Mouse (Mus musculus) CH12.LX (cell line): ENCODE measurements around the gene Snx5. TPM values are rescaled to one million over a fixed set of nuclear protein-coding genes. Genes with fewer than 3 reads are reported as not detected.

ENCODE experiments used
- DNase-seq: peaks from one replicate; pipeline ENCODE4 v3.0.0-alpha.2; 2013; ENCODE audit errors: extremely low read depth
- H3K27ac ChIP-seq: 2 replicates; pipeline ENCODE4 v1.5.1; 2012; ENCODE audit warnings: low read depth, mild to moderate bottlenecking, control low read depth, moderate library complexity; ENCODE audit not compliant: insufficient read depth
- H3K27me3 ChIP-seq: replicated peaks from 2 replicates; pipeline ENCODE3; 2012; ENCODE audit warnings: inconsistent platforms
- H3K36me3 ChIP-seq, 2 experiments: replicated peaks in 1 of 2; 2 replicates each; pipeline versions ENCODE3 to v1.6.1; 2012; ENCODE audit warnings: inconsistent platforms in 1 of 2, low read length in 1 of 2, mild to moderate bottlenecking in 1 of 2, mixed read lengths in 1 of 2, moderate library complexity in 1 of 2; ENCODE audit not compliant: control insufficient read depth in 1 of 2, insufficient read depth in 1 of 2
- H3K4me1 ChIP-seq, 2 experiments: 2 replicates each; pipeline ENCODE4 v1.6.1; 2012; ENCODE audit warnings: inconsistent platforms in 1 of 2, moderate library complexity in 1 of 2; ENCODE audit not compliant: insufficient read depth in 2 of 2, control insufficient read depth in 1 of 2
- H3K4me2 ChIP-seq: 2 replicates; pipeline ENCODE4 v1.6.1; 2012; ENCODE audit warnings: low read depth, mild to moderate bottlenecking, control low read depth; ENCODE audit not compliant: poor library complexity, insufficient read depth, severe bottlenecking
- H3K4me3 ChIP-seq, 3 experiments: fragments of 150-350 bp in 1 of 3; sonication (generic) in 1 of 3; replicated peaks in 1 of 3; 2 replicates each; pipeline versions ENCODE3 to v1.5.1; 2011 to 2012; ENCODE audit warnings: low read depth in 2 of 3, low read length in 2 of 3, mild to moderate bottlenecking in 2 of 3, moderate library complexity in 2 of 3, control low read depth in 1 of 3, improper control_type of control experiment in 1 of 3, inconsistent platforms in 1 of 3, mixed read lengths in 1 of 3; ENCODE audit not compliant: poor library complexity in 1 of 3
- H3K79me2 ChIP-seq: replicated peaks from 2 replicates; pipeline ENCODE4 v1.6.1; 2012; ENCODE audit warnings: mild to moderate bottlenecking, moderate library complexity; ENCODE audit not compliant: control insufficient read depth, poor library complexity, insufficient read depth, severe bottlenecking; ENCODE audit errors: extremely low read depth
- H3K9ac ChIP-seq: 2 replicates; pipeline ENCODE4 v1.6.1; 2012; ENCODE audit warnings: low read depth, mild to moderate bottlenecking, control low read depth, moderate library complexity; ENCODE audit not compliant: insufficient read depth
- H3K9me3 ChIP-seq: replicated peaks from 2 replicates; pipeline ENCODE3; 2012; ENCODE audit warnings: low read length, inconsistent platforms, mixed read lengths
- BHLHE40 ChIP-seq: IDR thresholded peaks from 2 replicates; pipeline ENCODE4 v1.6.1; 2011; ENCODE audit warnings: mild to moderate bottlenecking, low read depth, low read length, improper control_type of control experiment
- E2F4 ChIP-seq: IDR thresholded peaks from 2 replicates; pipeline ENCODE4 v1.6.1; 2011; ENCODE audit warnings: low read depth, low read length, improper control_type of control experiment; ENCODE audit not compliant: insufficient replicate concordance
- ELF1 ChIP-seq: IDR thresholded peaks from 2 replicates; pipeline ENCODE4 v1.6.1; 2014; ENCODE audit warnings: low read depth, mild to moderate bottlenecking, inconsistent platforms, low read length, improper control_type of control experiment
- EP300 ChIP-seq: IDR thresholded peaks from 2 replicates; pipeline ENCODE4 v1.6.1; 2011; ENCODE audit warnings: low read length, improper control_type of control experiment
- ETS1 ChIP-seq: conservative IDR thresholded peaks from 2 replicates; pipeline ENCODE4 v1.6.1; 2012; ENCODE audit warnings: low read depth, mild to moderate bottlenecking, inconsistent platforms, low read length, improper control_type of control experiment, moderate library complexity
- IRF4 ChIP-seq: IDR thresholded peaks from 2 replicates; pipeline ENCODE4 v1.6.1; 2014; ENCODE audit warnings: low read depth, mild to moderate bottlenecking, inconsistent platforms, low read length, improper control_type of control experiment
- KAT2A ChIP-seq: IDR thresholded peaks from 2 replicates; pipeline ENCODE4 v1.6.1; 2012; ENCODE audit warnings: low read length, improper control_type of control experiment, inconsistent platforms; ENCODE audit not compliant: insufficient replicate concordance
- MAFK ChIP-seq: IDR thresholded peaks from 2 replicates; pipeline ENCODE4 v1.6.1; 2011; ENCODE audit warnings: low read length, improper control_type of control experiment; ENCODE audit not compliant: insufficient replicate concordance
- MAX ChIP-seq: IDR thresholded peaks from 2 replicates; pipeline ENCODE4 v1.6.1; 2011; ENCODE audit warnings: low read length, improper control_type of control experiment
- MAZ ChIP-seq: IDR thresholded peaks from 2 replicates; pipeline ENCODE4 v1.6.1; 2012; ENCODE audit warnings: low read depth, mild to moderate bottlenecking, inconsistent platforms, low read length, improper control_type of control experiment, moderate library complexity
- MXI1 ChIP-seq: IDR thresholded peaks from 2 replicates; pipeline ENCODE4 v1.6.1; 2011; ENCODE audit warnings: mild to moderate bottlenecking, low read depth, low read length, improper control_type of control experiment
- MYC ChIP-seq: IDR thresholded peaks from 2 replicates; pipeline ENCODE4 v1.6.1; 2011; ENCODE audit warnings: low read depth, mild to moderate bottlenecking, improper control_type of control experiment, low read length
- NELFE ChIP-seq: IDR thresholded peaks from 2 replicates; pipeline ENCODE4 v1.6.1; 2011; ENCODE audit warnings: low read depth, low read length, improper control_type of control experiment
- SIN3A ChIP-seq: IDR thresholded peaks from 2 replicates; pipeline ENCODE4 v1.6.1; 2012; ENCODE audit warnings: low read length, improper control_type of control experiment, inconsistent platforms
- TCF12 ChIP-seq: IDR thresholded peaks from 2 replicates; pipeline ENCODE4 v1.6.1; 2014; ENCODE audit warnings: low read depth, mild to moderate bottlenecking, inconsistent platforms, low read length, improper control_type of control experiment
- USF1 ChIP-seq: IDR thresholded peaks from 2 replicates; pipeline ENCODE4 v1.6.1; 2014; ENCODE audit warnings: low read depth, mild to moderate bottlenecking, inconsistent platforms, low read length, improper control_type of control experiment
- ZMIZ1 ChIP-seq: IDR thresholded peaks from 2 replicates; pipeline ENCODE4 v1.6.1; 2012; ENCODE audit warnings: low read depth, mild to moderate bottlenecking, inconsistent platforms, low read length, improper control_type of control experiment
- dilution Hi-C: fragments of 300-500 bp; cut with MboI; formaldehyde crosslinking; loops from 2 replicates; pipeline ENCODE4 v1.14.3; 2020; ENCODE audit warnings: low sequenced_read_pairs; ENCODE audit not compliant: extremely low pct_unique_long_range_greater_than_20kb, extremely low pct_ligation_motif_present
- in situ Hi-C: fragments of 300-500 bp; cut with MboI; formaldehyde crosslinking; loops from 3 replicates; pipeline ENCODE4 v1.14.3; 2019; ENCODE audit warnings: low sequenced_read_pairs, low pct_ligation_motif_present, low pct_unique_long_range_greater_than_20kb, mixed read lengths
- polyA plus RNA-seq: library from polyadenylated mRNA; unstranded; fragments of >175 nt; gene quantifications from 2 replicates; pipeline ENCODE4 v1.2.1, GENCODE M21; 2012; ENCODE audit warnings: low read depth; ENCODE audit not compliant: insufficient read length
- total RNA-seq, 2 experiments: library from RNA; depleted of rRNA; stranded (reverse); fragments of 300-350 nt in 1 of 2; fragments of >200 nt in 1 of 2; gene quantifications; 2 replicates each; pipeline ENCODE4 v1.2.3; 2012 to 2014

Snx5 gene
- total and polyA plus RNA-seq, 3 experiments = 380 to 1,220 (median 666) TPM

GRCm38 (mm10) chr2:144245464-144245863 lies 25.2 kb downstream of the Snx5 start:
- peaks cover 21 to 63% of the 10 kb centered on the region in 2 experiments for H3K4me1 ChIP-seq
- peaks cover 12 to 14% of the 10 kb centered on the region in 2 experiments for H3K36me3 ChIP-seq
- dilution Hi-C loops (no loop called here), in situ Hi-C loops (no loop called here)
- DNase-seq = no peak
- TF ChIP-seq BHLHE40 = 0 out of 2 replicates have a peak, but pooled peaks have one; percentile 45
- 0 out of 2 replicates have a peak, but pooled peaks have one; percentile 18 for TF ChIP-seq NELFE
- 0 out of 2 replicates have a peak, but pooled peaks have one; percentile 26 for TF ChIP-seq MYC
- TF ChIP-seq IRF4 = peak; percentile 95
- TF ChIP-seq MAX = 0 out of 2 replicates have a peak, but pooled peaks have one; percentile 44
- no peak for TF ChIP-seq E2F4
- no peak for TF ChIP-seq ZMIZ1
- peak; percentile 34; the same call in 1 of the 2 replicates for TF ChIP-seq MAZ
- 0 out of 2 replicates have a peak, but pooled peaks have one; percentile 7 for TF ChIP-seq ELF1
- TF ChIP-seq SIN3A = peak; percentile 36; the same call in 1 of the 2 replicates
- TF ChIP-seq EP300 = peak; percentile 92
- TF ChIP-seq TCF12 = 0 out of 2 replicates have a peak, but pooled peaks have one; percentile 8
- no peak for TF ChIP-seq KAT2A
- peak; percentile 58 for TF ChIP-seq ETS1
- TF ChIP-seq MXI1 = 0 out of 2 replicates have a peak, but pooled peaks have one; percentile 29
- no peak for TF ChIP-seq USF1
- TF ChIP-seq, all 38 proteins: peak for 12
- Histone ChIP-seq H3K79me2 (no peaks in the 10 kb centered on the region), H3K27ac (no peak overlapping the region), H3K9ac (no peak overlapping the region), H3K9me3 (no peaks in the 10 kb centered on the region), H3K4me3 (no peak overlapping the region), H3K4me2 (peak overlapping the region; percentile 10; the same call in 1 of the 2 replicates), H3K27me3 (no peaks in the 10 kb centered on the region)

- H3K27me3 ChIP-seq = no peaks in the 10 kb centered on the region
- dilution Hi-C loops = no loop called here
- H3K36me3 ChIP-seq = no peaks in the 10 kb centered on the region
- no peak for DNase-seq
- no peaks in the 10 kb centered on the region for H3K9me3 ChIP-seq
- no peak overlapping the region for H3K4me2 ChIP-seq
- no peak overlapping the region for H3K9ac ChIP-seq
- in situ Hi-C loops = no loop called here
- H3K79me2 ChIP-seq = no peaks in the 10 kb centered on the region
- peaks cover 16 to 52% of the 10 kb centered on the region in 2 experiments for H3K4me1 ChIP-seq
- TF ChIP-seq KAT2A = no peak
- no peak for TF ChIP-seq ETS1
- TF ChIP-seq MAFK = peak; percentile 77
- TF ChIP-seq, all 38 proteins: peak for 1
- H3K4me3 ChIP-seq = no peak overlapping the region
- H3K27ac ChIP-seq = no peak overlapping the region
These were observed 30.4 kb downstream of the Snx5 start for GRCm38 (mm10) chr2:144240095-144240899.
